Mouse (Mus musculus) heart, postnatal 25 days (tissue): ENCODE data around the gene Ccnf. TPM values are rescaled to one million over a fixed set of nuclear protein-coding genes. Genes with fewer than 3 reads are reported as not detected.
A peak's percentile ranks its signal among the peaks of the same experiment; 100 is the strongest.

Experiments used
- DNase-seq: peaks from one replicate; pipeline ENCODE4 v3.0.0; 2022; ENCODE audit warnings: low spot score
- intact Hi-C: fragments of 180-260 bp; cut with DNase I; formaldehyde crosslinking; loops from one replicate; pipeline ENCODE4 v1.15.1; 2025
- total RNA-seq, 2 experiments: library from RNA; stranded (reverse); gene quantifications; 2 replicates each; pipeline ENCODE4 v1.2.3; 2021

The Ccnf gene
- 1 to 10 TPM; 1.1 to 1.2 TPM for total RNA-seq

- DNase-seq: peak; percentile 96
- intact Hi-C loops: loop anchor here (5.0 kb wide), 1 partner anchor 79 kb away; no protein-coding TSS in a partner anchor
Observed at GRCm38 (mm10) chr17:24251320-24252069, at the start of gene Ccnf. Gene Ccnf, minus strand, starts transcription at chr17:24251484.

- intact Hi-C loops: no loop called here
- no peak for DNase-seq
Observed at GRCm38 (mm10) chr17:24300651-24301050, 49.4 kb upstream of the Ccnf start.

- intact Hi-C loops: no loop called here
- no peak for DNase-seq
Observed at GRCm38 (mm10) chr17:24289338-24289737, 38.1 kb upstream of the Ccnf start.

- DNase-seq: no peak
- intact Hi-C loops: no loop called here
Observed at GRCm38 (mm10) chr17:24288477-24288876, 37.2 kb upstream of the Ccnf start.

GRCm38 (mm10) chr17:24285680-24286079 is 34.4 kb upstream of the Ccnf start:
- DNase-seq: no peak
- intact Hi-C loops: no loop called here

GRCm38 (mm10) chr17:24283266-24283818 is 32.1 kb upstream of the Ccnf start:
- intact Hi-C loops: no loop called here
- DNase-seq: no peak

- intact Hi-C loops: no loop called here
- no peak for DNase-seq
Observed at GRCm38 (mm10) chr17:24282637-24283036, 31.4 kb upstream of the Ccnf start.

- intact Hi-C loops: no loop called here
- DNase-seq: no peak
Observed at GRCm38 (mm10) chr17:24279907-24280306, 28.6 kb upstream of the Ccnf start.

- no peak for DNase-seq
Observed at GRCm38 (mm10) chr17:24267133-24267532, 15.8 kb upstream of the Ccnf start.

GRCm38 (mm10) chr17:24264766-24265165 is 13.5 kb upstream of the Ccnf start:
- intact Hi-C loops: no loop called here
- DNase-seq: no peak

More at GRCm38 (mm10) chr17:24267133-24267532, 15.8 kb upstream of the Ccnf start:
- intact Hi-C loops: no loop called here

GRCm38 (mm10) chr17:24260516-24260915 is 9.2 kb upstream of the Ccnf start:
- no peak for DNase-seq
- intact Hi-C loops: no loop called here

- no peak for DNase-seq
- intact Hi-C loops: no loop called here
Observed at GRCm38 (mm10) chr17:24259702-24260101, 8.4 kb upstream of the Ccnf start.

GRCm38 (mm10) chr17:24258981-24259380 is 7.7 kb upstream of the Ccnf start:
- no peak for DNase-seq
- intact Hi-C loops: no loop called here

GRCm38 (mm10) chr17:24252329-24252728 is 1.0 kb upstream of the Ccnf start:
- intact Hi-C loops: loop anchor here (5.0 kb wide), 1 partner anchor 80 kb away; no protein-coding TSS in a partner anchor
- no peak for DNase-seq

GRCm38 (mm10) chr17:24250988-24251319 is 330 bp downstream of the Ccnf start:
- DNase-seq: no peak
- intact Hi-C loops: loop anchor here (5.0 kb wide), 1 partner anchor 79 kb away; no protein-coding TSS in a partner anchor

GRCm38 (mm10) chr17:24248641-24249040 is 2.6 kb downstream of the Ccnf start:
- no peak for DNase-seq
- intact Hi-C loops: no loop called here

GRCm38 (mm10) chr17:24244061-24244460 is 7.2 kb downstream of the Ccnf start:
- intact Hi-C loops: no loop called here

GRCm38 (mm10) chr17:24243311-24243969 is 7.8 kb downstream of the Ccnf start:
- no peak for DNase-seq
- intact Hi-C loops: no loop called here

More at GRCm38 (mm10) chr17:24244061-24244460, 7.2 kb downstream of the Ccnf start:
- no peak for DNase-seq

GRCm38 (mm10) chr17:24236921-24237320 is 14.4 kb downstream of the Ccnf start:
- DNase-seq: no peak
- intact Hi-C loops: loop anchor here (2.0 to 10.0 kb wide), 2 partner anchors 70 to 148 kb away; no protein-coding TSS in a partner anchor

- no peak for DNase-seq
- intact Hi-C loops: loop anchor here (2.0 to 10.0 kb wide), 2 partner anchors 70 to 148 kb away; no protein-coding TSS in a partner anchor
Observed at GRCm38 (mm10) chr17:24236479-24236878, 14.8 kb downstream of the Ccnf start.

- DNase-seq: no peak
- intact Hi-C loops: no loop called here
Observed at GRCm38 (mm10) chr17:24227941-24228340, 23.3 kb downstream of the Ccnf start.
